In genomic region chr17:5848706-5849415, GRCm38 (mm10) we compare ENCODE assay signal across 8 mouse cellular contexts. TPM values are rescaled to one million over a fixed set of nuclear protein-coding genes. Genes with fewer than 3 reads are reported as not detected.
DNase-seq lines count a peak whose midpoint lies in the region; ATAC-seq and TF ChIP-seq lines count a peak whose summit lies in the region.

No protein-coding gene starts in this region.

- H3K4me1 ChIP-seq in embryonic facial prominence, embryonic 13.5 days = peaks cover 32% of the 10 kb centered on the region
- peaks cover 21% of the 10 kb centered on the region for H3K4me1 ChIP-seq in kidney, embryonic 14.5 days (ENCODE audit: control insufficient read depth, insufficient read depth, low read length)

- peak overlapping the region; percentile 88; the same call in 1 of the 2 replicates for H3K27ac ChIP-seq in embryonic facial prominence, embryonic 13.5 days
- H3K27ac ChIP-seq in kidney, embryonic 14.5 days (ENCODE audit: low read depth, low read length) = peak overlapping the region; percentile 96

- H3K9ac ChIP-seq in embryonic facial prominence, embryonic 13.5 days = peak overlapping the region; percentile 73
- H3K9ac ChIP-seq in kidney, embryonic 14.5 days (ENCODE audit: low read depth, low read length) = peak overlapping the region; percentile 64; the same call in 1 of the 2 replicates

- ATAC-seq in embryonic facial prominence, embryonic 13.5 days (ENCODE audit: insufficient number of reproducible peaks, insufficient read depth, low FRiP score, low TSS enrichment, low read depth) = no peak
- ATAC-seq in kidney, embryonic 14.5 days (ENCODE audit: low FRiP score, low TSS enrichment) = no peak

- peak; percentile 12 for DNase-seq in kidney, adult 11 months
- no peak for DNase-seq in kidney, postnatal 4 days
- no peak for DNase-seq in spleen, adult 12 weeks (ENCODE audit: low spot score)
- no peak for DNase-seq in testis, postnatal 14 days (ENCODE audit: low spot score)
- DNase-seq in cerebellum, adult 11-12 months = no peak

- no peaks in the 10 kb centered on the region for H3K27me3 ChIP-seq in embryonic facial prominence, embryonic 13.5 days
- H3K27me3 ChIP-seq in kidney, embryonic 14.5 days (ENCODE audit: control insufficient read depth, insufficient read depth, low read length) = no peaks in the 10 kb centered on the region
- no peaks in the 10 kb centered on the region for H3K27me3 ChIP-seq in myocyte (ENCODE audit: control insufficient read depth, insufficient read depth, insufficient read length)

- H3K36me3 ChIP-seq in embryonic facial prominence, embryonic 13.5 days = 0 out of 2 replicates have a peak, but pooled peaks cover 2% of the 10 kb centered on the region
- H3K36me3 ChIP-seq in kidney, embryonic 14.5 days (ENCODE audit: control insufficient read depth, insufficient read depth, low read length) = no peaks in the 10 kb centered on the region; the same call in 1 of the 2 replicates
- H3K36me3 ChIP-seq in myocyte (ENCODE audit: control insufficient read depth, insufficient read depth) = no peaks in the 10 kb centered on the region

- peaks cover 91% of the 10 kb centered on the region for H3K79me2 ChIP-seq in myocyte (ENCODE audit: control insufficient read depth, insufficient read depth)

- H3ac ChIP-seq in myocyte (ENCODE audit: control insufficient read depth, insufficient read length) = no peak overlapping the region

- WGBS in embryonic facial prominence, embryonic 13.5 days = 65% methylated on average over 10 of the region's 10 CpGs
- WGBS in kidney, embryonic 14.5 days = 60% methylated on average over 10 of the region's 10 CpGs

- peak overlapping the region; percentile 36 for H3K4me3 ChIP-seq in embryonic facial prominence, embryonic 13.5 days
- H3K4me3 ChIP-seq in kidney, embryonic 14.5 days (ENCODE audit: low read length) = peak overlapping the region; percentile 32
- H3K4me3 ChIP-seq in myocyte = no peak overlapping the region

- no peak for TF ChIP-seq POLR2A in myocyte (IDR thresholded peaks at IDR 0.05; ENCODE audit: insufficient read length, low read depth)

- 0 out of 2 replicates have a peak, but pooled peaks cover under 1% of the 10 kb centered on the region for H3K9me3 ChIP-seq in embryonic facial prominence, embryonic 13.5 days
- H3K9me3 ChIP-seq in kidney, embryonic 14.5 days (ENCODE audit: control insufficient read depth, low read length) = no peaks in the 10 kb centered on the region

- H3K4me2 ChIP-seq in embryonic facial prominence, embryonic 13.5 days = peak overlapping the region; percentile 66
- peak overlapping the region; percentile 61 for H3K4me2 ChIP-seq in kidney, embryonic 14.5 days (replicated peaks; ENCODE audit: low read depth, low read length)
- peak overlapping the region; percentile 0 for H3K4me2 ChIP-seq in myocyte (ENCODE audit: low read depth)

TF ChIP-seq in myocyte, 11 proteins besides CTCF, POLR2A, EP300 and RAD21:
- TF ChIP-seq CEBPB (IDR thresholded peaks at IDR 0.05; ENCODE audit: insufficient read depth, poor library complexity, severe bottlenecking) (no peak), E2F4 (IDR thresholded peaks at IDR 0.05; ENCODE audit: insufficient read depth) (no peak)
TF ChIP-seq in myocyte: peak in this region for 0.

RNA-seq across cellular contexts. Expression of gene Snx9, which starts 7.7 kb away (rescaled TPM):
- 22.9 and 23.4 TPM in 2 replicates for polyA plus RNA-seq in embryonic facial prominence, embryonic 13.5 days (2015; fragmentation: Nextera tagmentation; extraction: Ambion mirVana)
- 27.6 and 44.5 TPM in 2 replicates for polyA plus RNA-seq in kidney, embryonic 14.5 days (2014; fragmentation: Nextera tagmentation; extraction: Ambion mirVana)
- polyA plus RNA-seq in myocyte (2012; fragmentation: generic; extraction: Trizol) = 24.7 TPM

Comparison
In these comparisons a context has a peak if more than half of its experiments do, and no peak if none do; other contexts are left out.
1. H3K4me2 ChIP-seq: peak in every context shown above with its lines; median percentile 66 in embryonic facial prominence, embryonic 13.5 days; 61 in kidney, embryonic 14.5 days; 0 in myocyte.